Mouse (Mus musculus) frontal cortex, postnatal 14 days (tissue): ENCODE results near the gene Fdxacb1.

Experiments used
- DNase-seq, 2 experiments: peaks; one replicate each; pipeline ENCODE4 v3.0.0; 2022; ENCODE audit warnings: low spot score in 2 of 2

Gene Fdxacb1

DNA sequence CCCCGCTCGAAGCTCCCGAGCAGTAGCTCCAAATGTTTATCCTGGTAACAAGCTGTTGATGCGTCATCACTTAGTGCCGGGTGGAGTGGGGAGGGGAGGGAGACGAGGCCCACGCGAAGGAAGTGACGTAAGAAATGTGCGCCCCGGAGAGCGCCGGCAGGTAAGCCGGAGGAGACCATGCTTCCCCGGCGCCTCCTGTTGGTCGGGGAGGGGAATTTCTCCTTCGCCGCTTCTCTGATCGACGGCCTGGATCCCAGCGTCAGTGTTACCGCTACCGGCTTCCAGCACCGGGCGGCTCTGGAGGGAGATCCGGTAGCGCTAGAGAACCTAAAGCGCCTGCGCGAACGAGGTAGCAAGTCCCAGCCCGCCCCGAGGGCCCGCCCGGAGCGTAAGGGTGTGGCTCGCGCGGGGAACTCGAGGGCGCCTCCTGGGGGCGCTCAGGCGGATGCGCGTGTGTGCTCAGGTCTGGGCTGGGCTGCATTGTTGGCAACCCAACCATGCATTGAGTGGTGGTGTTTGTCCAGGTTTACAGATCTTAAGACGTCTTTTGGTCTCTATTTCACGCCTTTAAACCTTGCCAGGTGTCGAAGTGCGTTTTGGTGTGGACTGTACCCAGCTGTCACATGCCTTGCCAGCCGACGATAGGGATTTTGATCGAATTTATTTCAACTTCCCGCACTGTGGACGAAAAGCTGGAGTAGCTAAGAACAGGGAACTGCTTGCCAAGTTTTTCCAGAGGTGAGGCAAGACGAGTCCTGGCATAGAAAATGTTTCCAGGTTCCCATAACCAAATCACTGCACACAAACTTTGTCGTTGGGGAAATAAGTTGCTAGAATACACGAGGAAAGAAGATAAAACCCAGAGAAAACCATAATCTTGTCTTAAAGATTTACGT lies at the start of gene Fdxacb1:
Gene Fdxacb1 (plus strand): TSS at position 130 of the 896 bp plus-strand sequence.
- DNase-seq: peak; percentile 97 to 98

DNA sequence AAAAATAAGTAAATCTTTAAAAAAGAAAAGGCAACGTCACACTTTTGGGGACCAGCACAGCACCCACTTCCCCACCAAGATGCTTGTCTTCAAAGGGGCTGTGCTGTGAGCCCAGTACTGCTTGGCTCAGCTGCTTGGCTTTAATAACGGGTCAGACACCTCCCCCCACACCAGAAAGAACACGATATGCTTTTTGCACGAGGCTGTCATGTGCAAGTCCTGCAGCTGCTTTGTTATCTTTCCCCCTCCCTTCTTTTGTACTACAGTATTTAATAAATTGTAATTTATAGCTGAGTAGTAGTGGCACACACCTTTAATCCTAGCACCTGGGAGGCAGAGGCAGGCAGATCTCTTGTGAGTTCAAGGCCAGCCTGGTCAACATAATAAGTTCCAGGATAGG lies 49.2 kb upstream of the Fdxacb1 start:
- no peak for DNase-seq

DNA sequence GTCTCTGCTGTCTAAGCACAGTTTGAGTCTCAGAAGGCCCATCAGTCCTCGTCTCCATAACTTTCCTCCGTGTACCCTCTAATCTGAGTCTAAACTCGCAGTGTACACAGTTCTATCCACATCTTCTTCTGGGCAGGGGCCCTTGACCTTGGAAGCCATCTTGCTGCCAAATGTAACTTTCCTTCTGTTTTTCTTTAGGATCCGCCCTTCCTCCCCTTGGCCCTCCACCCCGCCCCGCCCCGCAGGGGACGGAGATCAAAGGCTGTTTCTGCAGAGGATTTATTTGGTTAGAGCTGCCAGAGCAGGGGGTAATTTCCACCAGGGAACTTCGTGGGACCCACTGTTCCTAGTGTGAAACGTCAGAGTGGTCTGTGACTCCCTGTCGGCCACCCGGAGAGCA lies 47.0 kb upstream of the Fdxacb1 start:
- DNase-seq: no peak

DNA sequence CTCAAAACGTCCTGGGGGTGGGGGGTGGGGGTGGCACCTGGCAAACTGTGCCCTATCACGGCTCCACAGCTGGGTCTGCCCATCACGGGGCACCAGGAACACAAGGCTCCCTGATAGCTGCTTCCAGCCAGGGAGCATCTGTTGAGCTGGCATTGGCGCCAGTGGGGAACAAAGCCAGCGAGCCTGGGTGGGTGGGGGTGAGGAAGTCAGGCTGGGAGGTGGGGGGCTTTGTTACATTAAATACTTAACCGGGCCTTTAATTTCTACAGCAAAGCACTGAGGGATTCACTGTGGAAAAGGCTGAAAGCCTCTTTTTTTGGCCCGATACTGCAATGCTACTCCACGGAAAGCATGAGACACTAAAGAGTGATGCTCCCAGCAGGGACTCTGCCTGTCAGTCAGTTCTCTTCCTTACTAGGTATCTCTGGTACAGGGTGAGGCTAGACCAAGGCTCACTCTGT lies 45.6 kb upstream of the Fdxacb1 start:
- no peak for DNase-seq

DNA sequence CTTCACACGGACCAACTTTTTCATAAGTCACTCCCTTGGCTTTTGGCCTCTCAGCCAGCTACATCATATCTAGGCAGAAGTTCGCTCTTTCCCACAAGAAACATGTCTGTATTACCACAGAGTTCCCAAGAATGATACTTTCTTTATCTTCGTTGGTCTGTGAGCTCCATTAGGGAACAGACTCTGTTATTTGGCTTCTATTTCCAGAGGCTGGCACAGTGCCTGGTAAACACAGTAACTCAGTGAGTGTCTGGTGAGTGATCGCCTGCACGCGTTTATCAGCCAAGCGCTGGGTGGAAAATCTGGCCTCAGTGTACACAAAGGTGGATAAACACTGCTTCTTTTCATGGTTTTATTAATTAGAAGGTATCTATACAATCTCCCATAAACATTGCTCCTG lies 44.6 kb upstream of the Fdxacb1 start:
- peak in 1 of 2 experiments; percentile 58 for DNase-seq

DNA sequence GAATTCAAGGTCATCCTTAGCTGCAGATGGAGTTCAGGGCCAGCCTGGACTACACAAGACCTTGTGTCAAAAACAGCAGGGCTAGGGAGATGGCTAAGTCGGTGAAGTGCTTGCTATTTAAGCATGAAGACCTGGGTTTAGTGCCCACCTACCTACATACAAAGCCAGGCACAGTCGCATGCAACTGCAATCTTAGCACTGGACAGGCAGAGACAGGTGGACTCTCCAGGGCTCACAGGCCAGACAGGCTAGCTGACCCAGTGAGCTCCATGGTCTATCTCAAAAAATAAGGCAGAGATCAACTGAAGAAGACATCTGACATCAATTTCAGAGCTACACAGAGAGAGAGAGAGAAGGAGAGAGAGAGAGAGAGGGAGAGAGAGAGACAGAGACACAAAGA lies 43.9 kb upstream of the Fdxacb1 start:
- no peak for DNase-seq

DNA sequence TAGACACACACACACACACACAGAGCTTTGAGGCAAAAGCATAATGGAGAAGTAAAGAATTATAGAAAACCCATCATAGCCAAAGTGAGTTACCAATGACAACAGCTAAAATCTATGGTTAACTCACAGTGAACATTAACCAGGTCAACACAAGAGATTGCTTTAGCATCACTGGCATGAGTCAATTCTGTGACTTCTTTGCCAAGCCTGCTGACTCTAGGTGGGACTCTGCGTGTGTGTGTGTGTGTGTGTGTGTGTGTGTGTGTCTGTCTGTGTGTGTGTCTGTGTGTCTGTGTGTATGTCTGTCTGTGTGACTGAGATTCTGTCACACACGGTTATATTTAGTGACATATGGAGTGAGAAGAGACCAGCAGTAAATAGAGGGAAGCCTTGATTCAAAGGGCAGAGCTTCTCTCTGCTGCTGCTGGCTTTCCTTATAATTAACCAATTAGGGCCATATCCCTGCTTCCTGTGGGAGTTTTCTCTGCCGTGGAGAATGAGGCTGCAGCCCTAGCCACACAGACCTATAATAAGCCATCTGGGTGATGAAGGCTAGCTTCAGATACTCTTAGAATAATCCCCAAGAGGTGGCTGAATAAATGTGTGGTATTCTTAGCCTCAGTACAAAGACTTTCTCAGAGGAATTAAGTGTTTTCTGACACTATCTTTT lies 43.2 kb upstream of the Fdxacb1 start:
- no peak for DNase-seq

DNA sequence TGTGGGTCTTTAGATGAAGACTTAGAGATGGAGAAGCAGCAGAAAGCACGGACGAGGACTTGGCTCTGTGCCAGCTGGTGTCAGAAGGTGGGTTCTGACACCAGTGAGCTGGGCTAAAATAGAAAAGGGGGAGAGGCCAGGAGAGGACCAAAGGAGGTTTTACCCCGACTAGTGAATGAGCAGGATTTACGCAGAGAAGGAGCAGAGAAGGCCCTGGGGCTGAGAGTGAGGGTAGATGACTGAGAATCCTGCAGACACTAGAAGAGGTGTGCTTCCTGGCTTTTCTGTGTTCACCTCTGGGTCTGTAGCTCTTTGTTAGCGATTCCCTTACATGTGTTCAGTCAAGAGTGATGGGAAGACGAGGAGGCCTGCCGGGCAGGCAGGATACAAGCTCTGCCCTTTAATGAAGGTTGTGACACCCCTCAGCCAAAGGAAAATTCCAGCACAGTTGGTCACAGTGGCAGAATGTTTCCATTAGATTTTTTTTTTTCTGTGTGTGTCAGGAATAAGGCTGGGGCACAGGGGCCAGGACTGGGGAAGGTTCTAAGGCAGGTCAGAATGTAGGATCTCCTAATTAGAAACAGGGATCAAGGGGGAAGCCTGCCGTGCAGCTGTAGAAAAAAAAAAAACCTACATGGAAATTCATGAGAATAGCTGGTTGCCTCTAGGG lies 42.0 kb upstream of the Fdxacb1 start:
- DNase-seq: no peak

DNA sequence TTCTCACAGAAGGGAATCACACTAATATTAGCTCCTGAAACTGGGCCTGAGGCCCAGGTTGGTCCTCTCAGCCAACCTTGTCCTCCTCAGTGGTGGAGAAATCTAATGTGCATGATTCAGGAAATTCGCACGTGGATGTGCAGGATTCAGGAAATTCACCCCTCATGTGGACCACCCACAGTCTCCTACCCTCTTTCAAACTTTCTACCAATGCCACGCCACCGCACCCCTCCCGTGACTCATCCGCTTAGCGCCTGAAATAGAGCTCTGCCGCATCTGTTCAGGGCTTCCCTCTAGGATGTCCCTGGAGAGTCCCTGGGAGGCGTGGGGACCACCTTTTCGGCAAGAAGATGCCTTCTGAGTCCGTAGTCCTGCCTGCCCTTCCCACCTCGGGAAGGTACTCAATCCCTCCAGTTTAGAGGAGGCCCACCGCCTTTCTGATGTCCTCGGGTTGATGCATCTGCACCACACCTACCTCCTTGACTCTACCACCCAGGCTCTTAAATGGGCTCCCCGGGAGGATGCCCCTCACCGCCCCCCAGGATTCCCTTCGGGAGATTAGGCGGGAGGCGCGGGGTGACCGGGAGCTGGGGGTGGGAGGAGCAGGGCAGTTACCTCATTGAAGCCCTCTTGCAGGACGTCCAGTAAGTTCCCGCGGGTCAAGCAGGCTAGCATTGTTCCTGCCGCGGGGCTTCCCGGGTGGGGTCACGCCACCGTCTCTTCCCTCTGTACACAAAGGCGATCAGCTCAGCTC lies 40.7 kb upstream of the Fdxacb1 start:
- peak; percentile 51 to 57 for DNase-seq

DNA sequence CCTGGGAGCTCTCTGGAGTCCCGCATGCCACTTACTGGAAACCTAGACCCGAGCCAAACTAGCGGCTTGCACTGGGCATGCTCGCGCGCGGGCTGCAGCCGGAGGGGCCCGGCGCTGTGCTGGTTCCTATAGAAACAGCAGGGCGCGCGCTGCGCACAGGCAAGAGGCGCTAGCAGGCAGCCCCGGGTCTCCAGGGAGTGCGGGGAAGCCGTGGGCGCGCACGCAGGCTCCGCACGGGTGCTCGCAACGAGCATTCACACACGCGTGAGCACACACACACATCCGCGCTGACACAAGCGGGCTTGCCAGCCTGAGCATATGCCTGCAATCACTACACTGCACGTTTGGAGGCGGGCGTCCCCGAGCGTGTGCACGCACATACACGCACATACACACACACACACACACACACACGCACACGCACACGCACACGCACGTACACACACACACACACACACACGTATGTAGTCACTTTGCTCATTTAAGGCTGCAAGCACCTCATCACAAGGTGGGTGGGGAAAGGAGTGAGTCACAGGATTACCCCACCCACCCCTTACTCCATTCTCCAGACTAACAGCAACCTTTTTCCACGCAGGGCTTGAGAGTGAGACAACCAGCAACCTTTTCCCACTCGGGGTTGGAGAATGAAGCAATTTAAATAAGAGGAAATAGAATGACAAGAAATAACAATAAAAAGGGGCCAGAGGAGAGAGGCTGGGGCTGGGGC lies 39.9 kb upstream of the Fdxacb1 start:
- peak; percentile 81 to 87 for DNase-seq

DNA sequence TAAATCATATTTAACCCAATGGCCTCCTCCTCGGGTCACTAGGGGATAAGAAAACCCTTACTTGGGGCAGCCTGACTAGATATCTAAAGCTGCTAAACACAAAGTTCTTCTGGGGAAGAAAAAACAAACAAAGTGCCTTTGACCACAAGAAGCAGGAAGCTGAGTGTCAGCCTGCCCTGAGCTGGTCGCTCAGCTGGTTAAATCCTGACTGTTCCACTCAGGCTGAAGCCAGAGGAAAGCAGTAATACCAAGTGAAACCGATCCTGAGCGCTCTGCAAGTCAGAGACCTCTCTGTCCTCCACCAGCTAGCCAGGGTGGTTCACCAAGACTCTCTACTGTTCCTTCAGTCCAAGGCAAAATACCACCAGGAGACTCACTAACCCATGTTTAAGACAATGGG lies 38.4 kb upstream of the Fdxacb1 start:
- no peak for DNase-seq

DNA sequence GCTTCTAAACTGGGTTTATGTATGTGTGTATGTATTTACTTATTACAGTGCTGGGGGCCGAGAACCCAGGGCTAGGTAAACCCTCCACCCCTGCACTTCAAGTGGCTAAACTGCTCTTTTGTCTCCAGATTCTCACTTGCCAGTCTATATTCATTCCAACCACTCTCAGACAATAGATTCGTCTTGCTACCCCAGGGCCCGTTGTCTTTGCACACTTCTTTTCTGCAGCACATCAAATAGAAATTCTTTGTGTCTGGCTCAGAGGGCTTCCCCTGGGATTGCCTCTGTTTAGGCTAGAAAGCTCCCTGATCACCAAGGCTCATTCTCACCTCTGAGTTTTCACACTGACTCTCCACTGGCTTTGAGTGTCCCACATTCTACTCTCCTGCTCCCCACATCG lies 35.5 kb upstream of the Fdxacb1 start:
- no peak for DNase-seq

DNA sequence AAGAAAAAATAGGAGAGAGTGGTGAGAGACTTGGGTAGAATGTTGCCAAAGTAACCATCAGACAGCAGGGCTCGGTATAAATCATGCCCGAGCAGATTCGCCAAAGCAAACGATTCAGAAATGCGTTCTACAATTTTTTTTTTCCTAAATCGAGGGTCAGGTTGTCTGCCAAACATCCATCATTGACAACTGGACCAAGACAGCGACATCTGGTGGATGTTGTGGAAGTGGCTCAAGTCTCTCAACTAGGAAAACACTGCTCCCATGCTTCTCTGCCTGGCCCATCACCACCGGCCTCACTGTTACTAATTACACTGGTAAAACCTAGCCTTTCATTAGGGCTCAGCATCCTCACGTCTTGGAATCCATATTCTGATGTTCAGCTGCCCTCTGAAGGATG lies 33.0 kb upstream of the Fdxacb1 start:
- no peak for DNase-seq

DNA sequence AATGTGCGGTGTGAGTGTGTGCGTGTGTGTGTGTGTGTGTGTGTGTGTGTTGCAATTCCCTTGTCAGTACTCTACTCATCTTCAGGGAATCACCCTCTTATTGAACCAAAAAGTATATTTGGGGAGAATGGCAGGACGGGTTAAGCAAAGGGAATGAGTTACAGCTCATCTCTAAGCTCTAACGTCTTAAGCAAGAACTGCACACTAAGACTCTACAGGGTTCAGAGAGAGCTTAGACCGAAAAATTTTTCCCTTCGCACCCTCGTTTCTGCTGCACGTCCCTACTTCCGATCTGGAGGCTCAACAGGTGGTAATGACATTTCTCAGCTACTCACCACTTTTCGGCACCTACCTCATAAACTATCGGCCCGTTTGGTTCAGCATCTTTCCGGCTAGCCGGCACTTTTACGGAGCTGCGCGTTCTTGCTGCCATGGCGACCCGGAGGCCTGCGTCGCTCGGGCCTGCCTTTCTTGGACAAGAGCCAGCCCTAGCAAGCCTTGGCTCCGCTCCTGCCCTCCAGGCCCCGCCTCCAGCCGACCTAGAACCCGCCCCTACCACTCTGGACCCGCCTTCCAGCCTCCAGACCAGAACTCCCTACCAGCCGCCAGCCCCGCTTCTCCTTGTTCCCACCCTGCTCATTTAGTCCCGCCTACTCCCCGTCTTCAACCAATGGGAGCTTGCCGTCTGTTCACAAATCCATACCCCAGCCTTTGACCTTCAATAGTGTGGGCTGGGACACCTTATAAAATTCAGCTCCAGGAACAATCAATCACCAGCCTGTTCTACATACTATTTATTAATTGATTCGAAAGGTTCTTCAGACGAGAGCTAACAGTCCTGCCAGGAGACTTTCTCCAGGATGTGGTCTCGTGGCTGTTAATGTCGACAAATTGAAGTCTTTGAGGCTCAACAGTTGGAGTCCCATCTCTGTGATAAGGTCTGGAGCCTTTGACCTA lies 28.8 kb upstream of the Fdxacb1 start, which contains the start of gene Dixdc1:
Gene Dixdc1 (minus strand): TSS at position 604 of the 957 bp plus-strand sequence.
- DNase-seq: peak; percentile 84 to 88

DNA sequence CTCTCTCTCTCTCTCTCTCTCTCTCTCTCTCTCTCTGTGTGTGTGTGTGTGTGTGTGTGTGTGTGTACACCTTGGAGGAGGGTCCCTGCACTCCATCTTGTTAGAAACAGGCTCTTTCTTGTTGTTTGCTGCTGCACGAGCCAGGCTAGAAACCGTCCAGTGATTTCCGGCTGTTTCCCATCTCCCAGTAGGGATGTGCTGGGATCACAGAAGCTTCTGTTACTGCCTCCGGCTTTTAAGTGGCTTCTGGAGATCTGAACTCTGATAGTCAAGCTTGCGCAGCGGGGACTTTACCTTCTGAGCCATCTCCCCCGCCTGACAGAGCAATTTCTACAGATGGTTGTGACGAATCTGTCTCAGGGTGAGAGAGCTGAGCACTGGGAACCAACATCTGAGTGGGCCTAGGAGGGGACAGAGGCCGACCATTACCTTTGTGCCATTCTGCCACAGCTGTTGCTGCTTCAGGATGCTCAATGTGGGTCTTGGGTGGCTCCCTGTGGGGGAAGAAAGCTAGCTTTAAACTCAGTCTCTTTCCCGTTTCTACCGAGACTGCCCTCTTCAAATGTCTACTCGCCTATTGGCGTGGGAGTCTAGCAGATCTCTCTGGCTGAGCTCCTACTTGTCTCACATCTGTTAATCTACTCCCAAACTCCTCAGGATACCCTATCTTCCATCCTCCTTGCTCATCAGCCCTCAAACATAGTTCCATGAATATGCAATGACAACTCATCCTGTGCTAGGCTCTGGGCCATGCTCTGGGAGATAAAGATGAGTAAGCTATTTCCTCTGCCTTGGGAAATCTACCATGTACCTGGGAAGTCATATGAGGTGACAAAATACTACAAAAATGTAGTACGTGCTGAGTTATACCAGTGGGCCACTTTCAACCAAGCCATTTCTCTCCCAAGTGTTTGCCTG lies 26.9 kb upstream of the Fdxacb1 start:
- DNase-seq: no peak

DNA sequence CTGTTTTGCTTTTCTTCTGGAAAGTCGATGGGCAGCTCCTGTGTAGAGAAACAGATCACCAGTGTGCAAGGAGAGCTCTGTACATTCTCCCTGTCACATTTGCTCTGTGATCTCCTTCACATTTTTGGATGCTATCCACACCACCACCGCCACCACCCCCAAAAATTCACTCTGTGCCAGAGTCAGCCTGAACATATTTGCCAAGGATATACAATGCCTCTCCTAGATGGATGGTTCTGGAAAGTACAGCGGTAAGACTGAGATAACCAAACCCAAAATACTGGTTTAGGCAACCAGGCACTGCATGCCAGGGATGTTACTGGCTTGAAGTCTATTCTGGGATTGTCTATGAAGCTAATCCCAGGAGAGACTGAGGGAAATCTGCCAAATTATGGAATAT lies 25.8 kb upstream of the Fdxacb1 start:
- no peak for DNase-seq

DNA sequence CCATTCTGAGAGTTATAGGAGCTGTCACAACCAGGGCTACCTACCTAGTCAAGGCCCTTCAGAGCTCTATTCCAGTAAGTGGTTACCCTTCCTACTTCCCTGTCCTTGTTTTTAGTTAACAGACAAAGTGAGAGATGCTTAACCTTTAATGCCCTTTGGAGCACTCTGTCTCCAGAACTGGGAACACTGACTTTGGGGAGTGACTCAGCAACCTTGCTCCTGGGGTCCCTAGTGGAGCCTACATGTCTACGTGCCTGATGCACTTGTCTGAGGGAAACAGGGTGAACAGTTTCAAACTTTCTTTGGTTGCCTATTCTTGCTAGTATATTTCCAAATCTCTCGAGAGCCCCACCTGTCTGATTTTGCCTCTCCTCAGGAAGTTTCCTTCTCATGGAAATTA lies 25.3 kb upstream of the Fdxacb1 start:
- DNase-seq: no peak

DNA sequence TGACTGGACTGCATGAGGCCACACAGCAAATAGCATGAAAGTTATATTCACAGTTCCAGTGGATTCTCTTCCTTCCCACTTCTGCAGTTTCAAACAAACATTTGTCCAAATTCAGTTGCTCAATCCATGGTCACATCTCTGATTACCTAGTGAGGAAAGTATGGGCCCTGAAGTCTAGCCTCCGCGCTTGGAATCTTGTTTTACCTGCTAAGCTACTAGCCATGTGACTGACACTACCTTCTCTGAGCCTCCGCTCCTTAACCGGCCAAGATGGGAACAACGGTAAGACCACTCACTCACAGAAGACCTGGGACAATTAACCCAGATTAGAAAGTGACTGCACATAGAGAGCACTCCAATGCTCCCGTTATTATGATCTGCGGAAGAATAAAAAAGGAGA lies 22.2 kb upstream of the Fdxacb1 start:
- no peak for DNase-seq

DNA sequence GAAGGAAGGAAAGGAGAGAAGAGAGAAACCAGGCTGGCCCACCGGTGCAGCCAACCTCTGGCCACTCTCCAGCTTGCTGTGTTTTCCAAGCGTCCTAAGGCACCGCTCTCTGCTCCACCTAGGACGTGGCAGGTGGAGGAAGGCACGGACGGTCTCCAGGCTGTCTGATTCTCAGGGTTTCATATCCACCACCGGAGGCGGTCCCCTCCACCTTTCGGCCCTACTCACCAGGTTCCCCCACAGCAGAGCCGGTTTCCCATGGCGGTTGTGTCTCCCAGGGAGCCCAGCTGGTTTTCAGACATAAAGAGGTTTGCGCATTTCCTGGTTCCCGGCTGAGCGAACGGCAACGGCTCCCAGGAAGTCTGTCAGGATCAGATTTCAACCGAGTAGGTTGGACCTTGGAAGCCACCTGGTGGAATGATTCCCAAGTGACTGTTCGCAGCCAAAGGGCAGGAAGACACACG lies 21.8 kb upstream of the Fdxacb1 start, which contains the start of gene 2310030G06Rik:
Gene 2310030G06Rik (minus strand): TSS at position 323 of the 464 bp plus-strand sequence.
- no peak for DNase-seq
